Comparison of ENCODE assay signal across 20 mouse cellular contexts in genomic region chr7:99695471-99696057, GRCm38 (mm10). TPM values are rescaled to one million over a fixed set of nuclear protein-coding genes. Genes with fewer than 3 reads are reported as not detected.
DNase-seq lines count a peak whose midpoint lies in the region; TF ChIP-seq lines count a peak whose summit lies in the region.
"Had no signal": no experiment of that assay in that cellular context is flagged by ENCODE, and none has a peak within 500 bp of the region (broad histone marks: within the 10 kb centered on the region; RNA-seq: fewer than 3 reads in every experiment).

No protein-coding gene starts in this region.

- no peak for TF ChIP-seq CTCF in gastrocnemius, adult 2 months (IDR thresholded peaks at IDR 0.05)

- DNase-seq in gastrocnemius, adult 2 months: no peak
- no peak for DNase-seq in gastrocnemius, adult 18-20 months (ENCODE audit: low spot score)
- peak; percentile 57 for DNase-seq in kidney, adult 11 months
- no peak for DNase-seq in kidney, postnatal 4 days
- peak; percentile 81 for DNase-seq in kidney, adult 9 months
- no peak for DNase-seq in kidney, postnatal 14 days
- no peak for DNase-seq in ovary, postnatal 10 days (ENCODE audit: low spot score)
- DNase-seq: adrenal gland, postnatal 10 days; cerebellum, adult 11-12 months; cerebellum, adult 9-10 months; cerebellum, postnatal 25 days; gastrocnemius, postnatal 14 days had no signal

- intact Hi-C loops in gastrocnemius, adult 2 months (cut with DNase I): no loop called here

- peak overlapping the region; percentile 19; the same call in 1 of the 2 replicates for H3K4me3 ChIP-seq in gastrocnemius, adult 2 months
- H3K4me3 ChIP-seq: embryonic facial prominence, embryonic 12.5 days; forebrain, embryonic 15.5 days; heart, embryonic 13.5 days; hindbrain, embryonic 13.5 days had no signal

- H3K27ac ChIP-seq in gastrocnemius, adult 2 months: peak overlapping the region; percentile 51
- H3K27ac ChIP-seq: embryonic facial prominence, embryonic 12.5 days; forebrain, embryonic 15.5 days; heart, embryonic 13.5 days; hindbrain, embryonic 13.5 days; hindbrain, postnatal 0 days had no signal

RNA-seq across cellular contexts. Expression of gene Slco2b1, which starts 15.6 kb away (rescaled TPM):
- total RNA-seq in gastrocnemius, adult 2 months (2021): 1 to 10 TPM; 5.2 to 7.1 TPM
- 1 to 10 TPM; 3.6 to 5.0 TPM for total RNA-seq in gastrocnemius, adult 18-20 months (2021)
- total RNA-seq: MEL had no signal

RNA-seq across cellular contexts. Expression of gene Olfr520, which starts 34.5 kb away (rescaled TPM):
- not detected for total RNA-seq in gastrocnemius, adult 2 months (2021)
- total RNA-seq in gastrocnemius, adult 18-20 months (2021): not detected
- total RNA-seq: adrenal gland, postnatal 10 days; adrenal gland, postnatal 4 days; hematopoietic stem cell, adult 5-6 weeks; hindbrain, postnatal 0 days; MEL had no signal

Comparison
In these comparisons a context has a peak if more than half of its experiments do, and no peak if none do; other contexts are left out.
1. DNase-seq: peak in kidney, adult 11 months (single experiment) and kidney, adult 9 months (single experiment); none in gastrocnemius, adult 2 months (single experiment), gastrocnemius, adult 18-20 months (single experiment), kidney, postnatal 4 days (0 of 2), kidney, postnatal 14 days (single experiment) and ovary, postnatal 10 days (single experiment).